Mouse (Mus musculus) forebrain, embryonic 11.5 days (tissue): ENCODE data around the gene Csk. TPM values are rescaled to one million over a fixed set of nuclear protein-coding genes. Genes with fewer than 3 reads are reported as not detected.

Experiments
- ATAC-seq: fragments of 200-750 bp; cut with Nextera tagmentation; replicated peaks from 2 replicates; pipeline ENCODE4 v1.8.0; 2017; ENCODE audit warnings: moderate TSS enrichment; ENCODE audit not compliant: low FRiP score
- DNase-seq: peaks from one replicate; pipeline ENCODE4 v3.0.0-alpha.2; 2017; ENCODE audit warnings: low spot score
- H3K27ac ChIP-seq: fragments of 300-500 bp; sonication (generic); 2 replicates; pipeline ENCODE4 v1.5.1; 2014; ENCODE audit warnings: low read depth, low read length
- H3K27me3 ChIP-seq: fragments of 300-500 bp; sonication (generic); 2 replicates; pipeline ENCODE4 v1.6.1; 2014; ENCODE audit warnings: mild to moderate bottlenecking, low read length, mixed read lengths; ENCODE audit not compliant: control insufficient read depth, insufficient read depth
- H3K36me3 ChIP-seq: fragments of 300-500 bp; sonication (generic); 2 replicates; pipeline ENCODE4 v1.6.1; 2014; ENCODE audit warnings: mild to moderate bottlenecking, low read length, moderate library complexity, mixed read lengths; ENCODE audit not compliant: control insufficient read depth, insufficient read depth
- H3K4me1 ChIP-seq: fragments of 300-500 bp; sonication (generic); replicated peaks from 2 replicates; pipeline ENCODE4 v1.6.1; 2014; ENCODE audit warnings: low read length, mixed read lengths; ENCODE audit not compliant: control insufficient read depth, insufficient read depth
- H3K4me2 ChIP-seq: fragments of 300-500 bp; sonication (generic); 2 replicates; pipeline ENCODE4 v1.6.1; 2014; ENCODE audit warnings: low read depth, mild to moderate bottlenecking, low read length, moderate library complexity, mixed read lengths; ENCODE audit not compliant: severe bottlenecking
- H3K4me3 ChIP-seq: fragments of 300-500 bp; sonication (generic); 2 replicates; pipeline ENCODE4 v1.5.1; 2014; ENCODE audit warnings: low read depth, low read length
- H3K9ac ChIP-seq: fragments of 300-500 bp; sonication (generic); 2 replicates; pipeline ENCODE4 v1.6.1; 2014; ENCODE audit warnings: low read length
- H3K9me3 ChIP-seq: fragments of 300-500 bp; sonication (generic); 2 replicates; pipeline ENCODE4 v1.6.1; 2016; ENCODE audit warnings: low read length, mixed read lengths; ENCODE audit not compliant: control insufficient read depth
- WGBS: fragments of 180-500 bp; shearing (Covaris S2); extraction: QIAGEN DNeasy Blood & Tissue Kit; methylation state at CpG from one replicate; pipeline ENCODE4 v1.1.7; 2014; 5-methylcytosine and 5-hydroxymethylcytosine counted together
- polyA plus RNA-seq: library from polyadenylated mRNA; unstranded; fragments of >200 nt; fragmentation: Nextera tagmentation; extraction: Ambion mirVana; gene quantifications from 2 replicates; pipeline ENCODE4 v1.2.1, GENCODE M21; 2014

Csk gene
- polyA plus RNA-seq, 1 experiment from 2014 or later = 32.9 TPM

DNA sequence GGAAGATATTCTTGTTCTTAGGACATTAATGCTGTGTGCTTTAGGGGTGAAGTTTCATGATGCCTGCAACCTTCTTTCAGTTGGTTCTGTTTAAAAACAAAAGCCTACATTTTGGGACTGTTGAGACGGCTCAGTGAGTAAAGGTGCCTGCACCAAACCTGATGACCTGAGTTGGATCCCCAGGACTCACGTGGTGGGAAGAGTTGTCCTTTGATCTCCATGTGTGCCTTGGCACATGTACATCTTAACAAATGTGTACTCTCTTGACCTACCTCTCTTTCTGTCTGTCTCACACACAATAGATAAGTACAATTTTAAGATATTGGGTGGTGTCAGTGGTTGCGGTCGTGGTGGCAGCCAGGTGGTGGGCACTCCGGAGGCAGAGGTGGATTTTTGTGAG lies 32.6 kb upstream of the Csk start:
- Histone ChIP-seq H3K27me3 (no peaks in the 10 kb centered on the region), H3K9ac (no peak overlapping the region), H3K4me1 (no peaks in the 10 kb centered on the region), H3K27ac (no peak overlapping the region), H3K4me2 (no peak overlapping the region), H3K9me3 (no peaks in the 10 kb centered on the region), H3K36me3 (no peaks in the 10 kb centered on the region), H3K4me3 (no peak overlapping the region)
- WGBS = 91% methylated on average over 5 of the region's 5 CpGs
- ATAC-seq (no peak), DNase-seq (no peak)

DNA sequence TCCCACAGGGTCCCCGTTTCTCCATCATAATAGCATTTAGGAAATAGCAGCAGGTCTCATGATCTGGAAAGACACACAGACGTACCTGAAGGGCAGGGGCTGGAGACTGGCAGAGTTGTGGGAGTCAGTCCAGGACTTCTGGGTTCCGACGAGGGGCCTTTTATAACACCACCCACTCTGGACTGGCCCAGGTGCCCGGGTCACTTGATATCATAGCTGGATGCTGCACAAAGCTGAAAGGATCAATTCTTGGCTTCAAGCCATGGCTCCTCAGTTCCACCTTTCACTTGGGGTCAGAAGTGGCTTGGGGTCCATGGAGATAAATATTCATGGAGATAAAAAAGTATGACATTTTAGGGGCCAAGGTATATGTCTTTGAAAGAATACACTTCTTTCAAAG lies 30.1 kb upstream of the Csk start, which contains the start of gene Cyp1a2:
Gene Cyp1a2 (minus strand): TSS at position 184 of the 400 bp plus-strand sequence.
- DNase-seq (no peak), ATAC-seq (no peak)
- Histone ChIP-seq H3K36me3 (no peaks in the 10 kb centered on the region), H3K4me3 (no peak within 1 kb of the TSS), H3K9me3 (no peaks in the 10 kb centered on the region), H3K4me1 (no peaks in the 10 kb centered on the region), H3K27ac (no peak within 1 kb of the TSS), H3K9ac (no peak within 1 kb of the TSS), H3K27me3 (no peaks in the 10 kb centered on the region), H3K4me2 (no peak within 1 kb of the TSS)
- 76% methylated on average over 5 of the region's 5 CpGs for WGBS

DNA sequence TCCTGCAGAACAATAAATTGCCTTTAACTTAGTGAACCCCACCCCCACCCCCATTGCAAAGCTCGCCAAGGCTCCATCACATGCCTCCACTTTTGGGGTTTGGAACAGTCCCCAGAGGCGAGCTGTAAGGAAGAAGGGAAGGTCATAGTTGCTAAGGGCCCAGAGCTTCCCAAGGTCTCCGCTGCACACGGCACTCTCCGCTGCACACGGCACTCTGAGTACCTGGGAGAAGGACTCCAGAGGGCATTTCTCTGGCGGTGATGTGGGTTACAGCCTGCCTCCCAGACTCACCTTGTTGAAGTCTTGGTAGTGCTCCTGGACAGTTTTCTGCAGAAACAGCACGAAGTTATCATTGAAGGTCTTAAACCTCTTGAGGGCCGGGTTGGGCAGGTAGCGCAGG lies 28.0 kb upstream of the Csk start:
- Histone ChIP-seq H3K36me3 (no peaks in the 10 kb centered on the region), H3K4me3 (no peak overlapping the region), H3K9ac (no peak overlapping the region), H3K4me1 (no peaks in the 10 kb centered on the region), H3K4me2 (no peak overlapping the region), H3K9me3 (no peaks in the 10 kb centered on the region), H3K27ac (no peak overlapping the region), H3K27me3 (no peaks in the 10 kb centered on the region)
- no peak for DNase-seq
- no peak for ATAC-seq
- WGBS = 83% methylated on average over 10 of the region's 10 CpGs

DNA sequence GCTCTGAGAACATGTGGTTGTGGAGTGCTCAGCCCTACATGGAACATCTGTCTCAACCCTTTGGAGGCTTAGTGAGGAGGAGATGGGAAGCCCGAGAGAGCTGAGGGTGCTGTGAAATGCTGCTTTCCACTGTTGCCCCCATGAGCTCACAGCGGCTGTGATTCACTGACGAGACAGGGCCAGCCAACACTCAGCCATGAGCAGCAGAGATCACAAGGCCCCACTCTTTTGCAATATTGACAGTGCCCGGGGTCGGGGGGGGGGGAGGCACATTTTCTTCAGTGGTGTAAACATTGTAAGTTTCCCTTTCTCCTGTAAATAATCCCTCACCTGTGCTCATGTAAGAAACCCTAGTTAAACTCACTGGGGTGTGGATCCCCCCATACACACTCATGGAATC lies 18.1 kb upstream of the Csk start:
- H3K4me3 ChIP-seq = no peak overlapping the region
- WGBS = 87% methylated on average over 5 of the region's 5 CpGs
- H3K27me3 ChIP-seq = no peaks in the 10 kb centered on the region
- no peak for ATAC-seq
- H3K27ac ChIP-seq = no peak overlapping the region
- no peak overlapping the region for H3K4me2 ChIP-seq
- H3K9me3 ChIP-seq = no peaks in the 10 kb centered on the region
- no peaks in the 10 kb centered on the region for H3K36me3 ChIP-seq
- no peaks in the 10 kb centered on the region for H3K4me1 ChIP-seq
- no peak overlapping the region for H3K9ac ChIP-seq
- no peak for DNase-seq

DNA sequence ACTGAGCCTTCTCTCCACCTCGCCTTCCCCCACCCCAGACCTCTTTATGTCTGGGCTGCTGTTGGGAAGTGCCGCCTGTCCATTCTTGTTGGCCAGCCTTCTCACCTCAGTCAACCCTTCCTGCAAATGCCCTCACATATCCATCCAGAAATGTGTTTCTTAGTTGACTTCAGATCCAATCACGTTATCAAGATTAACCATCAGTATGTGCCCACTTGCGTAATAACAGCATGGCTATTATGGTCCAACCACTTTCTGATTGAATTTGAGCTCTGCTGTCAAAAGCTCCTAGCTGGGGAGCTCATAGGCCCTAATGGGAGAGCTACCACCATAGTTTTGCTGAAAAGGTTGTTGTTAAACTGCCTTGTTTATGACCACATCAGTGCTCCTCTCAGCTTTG lies 17.6 kb upstream of the Csk start:
- H3K27ac ChIP-seq = no peak overlapping the region
- ATAC-seq = no peak
- DNase-seq = no peak

DNA sequence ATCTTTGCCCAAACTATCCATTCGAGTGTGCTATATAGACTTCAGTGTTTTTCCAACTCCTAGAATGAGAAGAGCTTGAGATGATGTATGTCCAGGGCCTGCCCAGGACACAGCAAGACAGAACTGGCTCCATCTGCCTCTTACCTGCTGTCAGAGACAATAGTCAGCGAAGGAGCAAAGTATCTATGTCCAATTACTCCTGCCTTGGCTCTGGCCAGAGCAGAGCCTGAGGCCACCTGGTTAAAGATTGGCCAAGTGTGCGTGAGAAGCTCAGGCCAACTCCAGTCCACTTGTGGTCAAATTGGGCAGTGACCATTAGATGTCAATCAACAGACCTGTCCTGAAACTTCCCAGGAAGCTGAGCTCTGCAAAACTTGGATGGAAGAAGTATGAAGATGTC lies 16.1 kb upstream of the Csk start:
- no peaks in the 10 kb centered on the region for H3K9me3 ChIP-seq
- WGBS = 76% methylated on average over 3 of the region's 3 CpGs

More for the DNA sequence above, 17.6 kb upstream of the Csk start:
- Histone ChIP-seq H3K4me1 (no peaks in the 10 kb centered on the region), H3K36me3 (no peaks in the 10 kb centered on the region), H3K4me3 (no peak overlapping the region), H3K4me2 (no peak overlapping the region), H3K9me3 (no peaks in the 10 kb centered on the region), H3K27me3 (no peaks in the 10 kb centered on the region), H3K9ac (no peak overlapping the region)
- 89% methylated on average over 4 of the region's 4 CpGs for WGBS

DNA sequence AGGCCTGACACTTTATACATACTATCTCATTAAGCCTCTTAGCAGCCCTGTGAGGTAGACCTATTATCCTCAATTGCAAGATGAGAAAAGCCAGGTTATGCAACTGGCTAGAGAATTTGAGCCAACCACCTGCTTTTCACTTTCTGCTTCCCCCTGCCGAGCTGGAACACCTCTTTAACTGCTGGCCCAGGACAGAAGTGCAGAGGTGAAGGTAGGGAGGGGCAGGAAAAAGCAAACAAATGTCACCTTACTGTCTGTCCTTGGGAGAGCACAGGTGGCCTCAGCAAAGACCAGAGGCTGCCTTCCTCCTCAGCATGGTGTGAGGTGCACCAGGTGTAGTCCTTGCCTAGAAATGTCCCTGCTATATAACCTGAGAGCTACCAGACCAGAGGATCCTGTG lies 14.8 kb upstream of the Csk start:
- no peaks in the 10 kb centered on the region for H3K27me3 ChIP-seq
- no peaks in the 10 kb centered on the region for H3K36me3 ChIP-seq
- no peak overlapping the region for H3K9ac ChIP-seq
- H3K27ac ChIP-seq = no peak overlapping the region
- ATAC-seq (no peak), DNase-seq (no peak)
- no peak overlapping the region for H3K4me3 ChIP-seq
- H3K4me2 ChIP-seq = no peak overlapping the region
- H3K9me3 ChIP-seq = no peaks in the 10 kb centered on the region
- H3K4me1 ChIP-seq = no peaks in the 10 kb centered on the region
- 63% methylated on average over 1 of the region's 1 CpGs for WGBS

More for the DNA sequence above, 16.1 kb upstream of the Csk start:
- H3K4me1 ChIP-seq = no peaks in the 10 kb centered on the region
- ATAC-seq = no peak
- no peaks in the 10 kb centered on the region for H3K36me3 ChIP-seq
- H3K4me2 ChIP-seq = no peak overlapping the region
- H3K9ac ChIP-seq = no peak overlapping the region
- no peak overlapping the region for H3K4me3 ChIP-seq
- H3K27ac ChIP-seq = no peak overlapping the region
- DNase-seq = no peak
- no peaks in the 10 kb centered on the region for H3K27me3 ChIP-seq

DNA sequence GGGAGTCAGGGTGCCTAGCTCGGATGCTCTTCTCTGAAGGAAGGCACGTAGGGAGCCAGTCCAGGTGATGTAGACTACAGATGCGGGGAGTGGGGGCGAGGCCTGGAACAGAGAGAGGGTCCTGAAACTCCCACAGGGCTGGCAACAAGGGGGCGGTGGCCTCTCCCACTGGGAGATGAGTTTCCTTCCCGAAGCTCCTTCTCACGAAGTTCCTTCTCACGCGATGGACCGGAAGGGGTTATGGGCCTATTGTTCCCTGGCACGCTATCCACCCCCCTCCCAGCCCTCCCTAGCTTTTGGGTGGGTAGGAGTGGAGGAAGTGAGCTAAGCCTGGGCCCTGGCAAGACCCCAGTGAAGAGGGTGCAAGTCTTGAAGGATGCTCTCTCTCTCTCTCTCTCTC lies 14.4 kb upstream of the Csk start:
- H3K9ac ChIP-seq = no peak overlapping the region
- H3K4me2 ChIP-seq = no peak overlapping the region
- no peak overlapping the region for H3K4me3 ChIP-seq
- H3K27ac ChIP-seq = no peak overlapping the region
- WGBS = 61% methylated on average over 11 of the region's 11 CpGs
- DNase-seq = no peak
- no peaks in the 10 kb centered on the region for H3K27me3 ChIP-seq
- H3K4me1 ChIP-seq = no peaks in the 10 kb centered on the region
- H3K36me3 ChIP-seq = no peaks in the 10 kb centered on the region
- ATAC-seq = no peak
- no peaks in the 10 kb centered on the region for H3K9me3 ChIP-seq

DNA sequence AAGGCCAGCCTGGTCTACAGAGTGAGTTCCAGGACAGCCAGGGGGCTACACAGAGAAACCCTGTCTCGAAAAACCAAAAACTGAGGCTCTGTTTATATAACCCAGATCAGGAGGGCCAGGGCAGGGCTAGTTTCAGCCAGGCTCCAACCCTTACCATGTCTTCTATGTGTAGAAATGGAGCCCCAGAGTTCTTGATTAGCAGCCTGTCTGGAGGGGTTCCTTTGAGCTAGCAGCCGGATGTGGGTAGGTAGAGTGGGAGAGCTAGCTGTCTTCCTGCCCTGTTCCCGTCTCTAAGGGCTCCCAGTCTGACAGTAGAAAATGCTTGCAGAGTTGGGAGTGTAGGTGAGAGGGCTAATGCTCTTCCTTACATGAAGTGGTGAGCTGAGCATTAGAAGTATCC lies 13.7 kb upstream of the Csk start:
- H3K27me3 ChIP-seq = no peaks in the 10 kb centered on the region
- H3K9ac ChIP-seq = no peak overlapping the region
- no peaks in the 10 kb centered on the region for H3K4me1 ChIP-seq
- no peak overlapping the region for H3K4me2 ChIP-seq
- no peak overlapping the region for H3K27ac ChIP-seq
- ATAC-seq (no peak), DNase-seq (no peak)
- H3K9me3 ChIP-seq = no peaks in the 10 kb centered on the region
- H3K4me3 ChIP-seq = no peak overlapping the region
- WGBS = 78% methylated on average over 3 of the region's 3 CpGs
- H3K36me3 ChIP-seq = no peaks in the 10 kb centered on the region
